Mouse (Mus musculus): ENCODE data around the gene Pnp. TPM values are rescaled to one million over a fixed set of nuclear protein-coding genes. Genes with fewer than 3 reads are reported as not detected.

Gene Pnp
- total RNA-seq, 2 experiments from 2014 or later: 12.0 to 13.6 TPM

Other genes starting within 250 kb of the Pnp start
- not detected for gene Olfr747, start 237.9 kb upstream of the Pnp start, total RNA-seq (2021)
- gene Olfr748, start 223.7 kb upstream of the Pnp start, total RNA-seq (2021): not detected
- gene Olfr749, start 186.0 kb upstream of the Pnp start, total RNA-seq (2021): not detected
- 10 to 100 TPM; 57.2 to 63.9 TPM for gene Ttc5, start 145.6 kb upstream of the Pnp start, total RNA-seq (2021)
- not detected for gene Ccnb1ip1, start 123.3 kb upstream of the Pnp start, total RNA-seq (2021)
- gene Parp2, start 123.2 kb upstream of the Pnp start, total RNA-seq (2021): 10 to 100 TPM; 23.0 to 24.7 TPM
- gene Tep1, start 60.5 kb upstream of the Pnp start, total RNA-seq (2021): 1 to 10 TPM; 2.4 to 5.0 TPM
- gene Klhl33, start 33.6 kb upstream of the Pnp start, total RNA-seq (2021): 1 to 10 TPM; 2.3 to 3.2 TPM
- 10 to 100 TPM; 30.7 to 34.6 TPM for gene Osgep, start 6.2 kb upstream of the Pnp start, total RNA-seq (2021)
- gene Apex1, start 6.1 kb upstream of the Pnp start, total RNA-seq (2021): 10 to 100 TPM; 51.7 to 55.9 TPM
- 100 to 1,000 TPM in 1 of 2 experiments, 10 to 100 TPM in 1; 97.5 to 102 TPM for gene Pip4p1, start 226 bp upstream of the Pnp start, total RNA-seq (2021)
- 10 to 100 TPM; 11.4 to 18.0 TPM for gene Gm49342, start 13.4 kb downstream of the Pnp start, total RNA-seq (2021)
- gene Pnp2, start 24.9 kb downstream of the Pnp start, total RNA-seq (2021): 1 to 10 TPM; 1.1 to 1.9 TPM
- gene Rnase10, start 76.7 kb downstream of the Pnp start, total RNA-seq (2021): under 1 TPM in 1 of 2 experiments, not detected in 1; 0.27 TPM
- gene Rnase9, start 110.8 kb downstream of the Pnp start, total RNA-seq (2021): not detected
- not detected for gene Rnase11, start 119.1 kb downstream of the Pnp start, total RNA-seq (2021)
- gene Rnase12, start 126.6 kb downstream of the Pnp start, total RNA-seq (2021): not detected
- gene Olfr750, start 143.4 kb downstream of the Pnp start, total RNA-seq (2021): not detected
- gene Rnase4, start 160.0 kb downstream of the Pnp start, total RNA-seq (2021): 10 to 100 TPM; 20.5 to 21.8 TPM
- gene Ang, start 160.1 kb downstream of the Pnp start, total RNA-seq (2021): 1 to 10 TPM; 6.3 to 6.4 TPM
- gene Eddm3b, start 183.3 kb downstream of the Pnp start, total RNA-seq (2021): not detected
- under 1 TPM in 1 of 2 experiments, not detected in 1; 0.32 TPM for gene Rnase6, start 192.8 kb downstream of the Pnp start, total RNA-seq (2021)
- gene Rnase1, start 215.7 kb downstream of the Pnp start, total RNA-seq (2021): under 1 TPM; 0.57 to 0.73 TPM
- not detected for gene Rnase2b, start 231.2 kb downstream of the Pnp start, total RNA-seq (2021)